Mouse (Mus musculus): ENCODE measurements at regions not wholly inside any gene's neighbourhood (a gene's known extent, or its start where the extent isn't known, plus 50 kb on each side); places are given as distances from the start of the nearest gene placed in this dataset.

- no peak for ATAC-seq (replicated peaks; ENCODE audit: insufficient number of reproducible peaks, low FRiP score, low TSS enrichment, poor library complexity, severe bottlenecking)
These were observed 230.5 kb upstream of the Rgma start for GRCm38 (mm10) chr7:73144846-73145245.

DNA sequence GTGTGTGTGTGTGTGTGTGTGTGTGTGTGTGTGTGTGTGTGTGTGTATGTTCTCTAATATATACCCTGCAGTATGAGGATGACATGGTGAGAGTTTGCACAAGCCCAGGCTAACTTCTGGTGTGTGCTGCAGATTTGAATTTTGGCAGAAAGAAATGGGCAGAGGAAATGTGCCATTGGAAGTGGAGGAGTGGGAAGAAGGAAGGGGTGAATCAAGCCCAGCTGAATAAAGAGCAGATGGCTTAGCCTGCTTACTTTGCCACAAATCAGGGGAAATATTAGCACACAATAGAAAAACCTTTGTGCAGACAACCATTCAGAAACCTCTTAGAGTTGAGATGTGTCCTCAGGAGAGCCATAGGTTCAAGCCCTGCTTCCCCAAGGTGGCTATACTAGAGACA is 228.1 kb upstream of the Rgma start:
- ATAC-seq (replicated peaks; ENCODE audit: insufficient number of reproducible peaks, low FRiP score, low TSS enrichment, poor library complexity, severe bottlenecking) = no peak

- ATAC-seq (replicated peaks; ENCODE audit: insufficient number of reproducible peaks, low FRiP score, low TSS enrichment, poor library complexity, severe bottlenecking) = no peak
These were observed 224.9 kb upstream of the Rgma start for GRCm38 (mm10) chr7:73150436-73150835.

DNA sequence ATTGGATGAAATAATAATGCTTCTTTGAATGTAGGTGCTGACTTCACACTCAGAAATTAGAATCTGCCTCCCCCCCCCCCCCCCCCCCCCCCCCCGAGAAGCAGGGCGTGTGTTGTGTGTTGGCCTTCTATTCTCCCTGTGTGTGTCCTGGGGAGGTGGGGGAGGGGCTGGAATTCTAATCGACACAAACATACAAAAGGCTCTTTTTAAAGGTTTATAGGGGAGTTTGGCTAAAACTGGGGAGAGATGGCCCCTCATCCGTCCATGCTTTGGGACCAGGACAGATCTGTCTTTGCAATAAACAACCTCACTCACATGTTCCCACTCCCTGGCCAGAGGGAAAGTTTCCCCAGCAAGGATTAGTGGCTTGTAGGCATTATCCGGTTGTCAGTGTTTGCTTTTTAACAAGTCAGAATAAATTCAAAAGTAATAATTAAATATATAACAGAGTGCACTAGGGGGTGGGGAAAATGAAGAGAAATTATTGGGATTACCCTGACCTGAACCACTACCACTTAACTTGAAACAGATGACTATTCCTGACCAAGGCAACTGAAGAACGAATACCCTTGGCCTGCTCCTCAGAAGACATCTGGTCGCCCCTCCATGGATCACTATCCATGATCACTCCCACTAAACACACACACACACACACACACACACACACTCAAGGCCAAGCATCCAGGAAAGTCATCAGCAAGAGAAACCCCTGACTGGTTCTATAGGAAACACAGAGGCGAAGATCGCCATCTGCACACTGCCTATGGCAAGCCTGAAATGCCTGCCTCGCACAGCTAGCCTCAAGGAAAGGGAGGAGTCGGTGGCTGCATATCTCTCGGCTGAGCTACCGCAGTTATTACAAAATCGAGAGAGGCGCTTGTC is 223.5 kb upstream of the Rgma start:
- ATAC-seq (replicated peaks; ENCODE audit: insufficient number of reproducible peaks, low FRiP score, low TSS enrichment, poor library complexity, severe bottlenecking) = no peak

- no peak for ATAC-seq (replicated peaks; ENCODE audit: insufficient number of reproducible peaks, low FRiP score, low TSS enrichment, poor library complexity, severe bottlenecking)
These were observed 221.6 kb upstream of the Rgma start for GRCm38 (mm10) chr7:73153668-73154067.

DNA sequence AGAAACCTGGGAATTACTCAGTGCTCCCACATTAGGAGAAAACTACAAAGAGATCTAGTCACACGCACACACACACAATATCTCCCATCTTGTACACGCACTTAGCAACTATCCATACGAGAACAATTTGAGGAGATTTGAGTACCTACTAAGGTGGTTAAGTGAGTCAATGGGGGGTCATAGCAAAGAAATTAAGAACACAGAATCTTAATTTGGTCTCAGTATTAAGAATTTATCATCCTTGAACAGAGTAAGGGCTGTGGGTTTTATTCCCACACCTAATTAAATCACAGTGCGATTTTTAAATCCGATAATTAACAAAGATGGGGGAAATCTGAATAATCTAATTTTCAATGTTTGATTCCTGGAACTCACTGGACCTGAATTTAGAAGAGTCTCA is 216.5 kb upstream of the Rgma start:
- no peak for ATAC-seq (replicated peaks; ENCODE audit: insufficient number of reproducible peaks, low FRiP score, low TSS enrichment, poor library complexity, severe bottlenecking)

DNA sequence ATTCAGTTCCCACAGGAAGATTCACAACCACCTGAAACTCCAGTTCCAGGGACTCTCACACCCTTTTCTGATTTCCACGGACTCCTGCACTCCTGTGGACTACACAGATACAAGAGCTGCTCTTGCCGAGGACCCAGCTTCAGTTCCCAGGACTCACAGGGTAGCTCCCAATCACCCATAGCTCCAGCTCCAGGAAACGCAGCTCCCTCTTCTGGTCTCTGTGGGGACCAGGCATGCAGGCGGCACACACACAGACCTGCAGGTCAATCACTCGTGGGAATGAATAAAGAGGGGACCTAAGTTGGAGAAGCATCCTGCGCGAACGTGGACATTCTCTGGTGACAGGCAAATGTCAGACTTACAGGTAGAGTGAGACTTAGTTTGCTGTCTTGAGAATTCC is 214.3 kb upstream of the Rgma start:
- no peak for ATAC-seq (replicated peaks; ENCODE audit: insufficient number of reproducible peaks, low FRiP score, low TSS enrichment, poor library complexity, severe bottlenecking)

DNA sequence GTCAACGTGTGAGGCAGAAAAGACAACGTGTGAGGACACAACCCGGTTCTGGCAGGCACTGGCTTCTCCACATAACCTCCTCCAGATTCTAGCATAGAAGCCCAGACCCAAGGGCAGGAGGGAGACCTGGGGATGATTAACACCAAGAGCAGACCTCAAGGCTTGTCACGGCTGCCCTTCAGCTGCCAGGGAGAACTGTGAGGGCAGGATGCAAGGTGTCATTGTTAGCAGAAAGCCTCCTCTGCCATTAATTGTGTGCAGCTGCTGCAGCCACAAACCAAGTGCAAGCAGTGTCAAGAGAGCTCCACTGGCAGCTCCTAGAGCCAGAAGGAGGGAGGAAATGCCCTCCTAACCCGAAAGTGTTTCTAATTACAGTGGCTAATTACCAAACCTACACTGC is 211.6 kb upstream of the Rgma start:
- no peak for ATAC-seq (replicated peaks; ENCODE audit: insufficient number of reproducible peaks, low FRiP score, low TSS enrichment, poor library complexity, severe bottlenecking)

GRCm38 (mm10) chr7:73165521-73165920 is 209.8 kb upstream of the Rgma start:
- ATAC-seq (replicated peaks; ENCODE audit: insufficient number of reproducible peaks, low FRiP score, low TSS enrichment, poor library complexity, severe bottlenecking) = no peak

DNA sequence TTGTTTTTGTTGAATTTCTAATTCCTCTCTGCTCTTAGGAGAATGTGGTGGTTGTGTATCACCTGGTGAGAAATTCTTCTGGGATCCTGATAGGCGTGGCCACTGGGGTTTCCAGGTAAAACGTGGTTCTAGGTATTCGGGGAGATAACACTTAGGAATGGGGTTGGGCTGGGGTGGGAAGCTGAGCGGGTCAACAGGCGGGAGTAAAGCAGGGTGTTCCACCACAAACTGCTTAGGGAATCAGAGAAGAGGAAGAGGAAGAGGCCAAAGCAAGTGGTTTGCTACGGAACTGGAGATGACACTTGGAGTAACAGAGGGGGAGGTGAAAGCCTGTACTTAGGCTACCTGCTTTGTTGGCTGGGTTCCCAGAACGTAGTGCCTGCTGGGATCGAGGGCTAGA is 205.9 kb upstream of the Rgma start:
- no peak for ATAC-seq (replicated peaks; ENCODE audit: insufficient number of reproducible peaks, low FRiP score, low TSS enrichment, poor library complexity, severe bottlenecking)

- ATAC-seq (replicated peaks; ENCODE audit: insufficient number of reproducible peaks, low FRiP score, low TSS enrichment, poor library complexity, severe bottlenecking) = no peak
These were observed 202.7 kb upstream of the Rgma start for GRCm38 (mm10) chr7:73172615-73173014.

GRCm38 (mm10) chr7:73183761-73184160 is 191.5 kb upstream of the Rgma start:
- no peak for ATAC-seq (replicated peaks; ENCODE audit: insufficient number of reproducible peaks, low FRiP score, low TSS enrichment, poor library complexity, severe bottlenecking)

DNA sequence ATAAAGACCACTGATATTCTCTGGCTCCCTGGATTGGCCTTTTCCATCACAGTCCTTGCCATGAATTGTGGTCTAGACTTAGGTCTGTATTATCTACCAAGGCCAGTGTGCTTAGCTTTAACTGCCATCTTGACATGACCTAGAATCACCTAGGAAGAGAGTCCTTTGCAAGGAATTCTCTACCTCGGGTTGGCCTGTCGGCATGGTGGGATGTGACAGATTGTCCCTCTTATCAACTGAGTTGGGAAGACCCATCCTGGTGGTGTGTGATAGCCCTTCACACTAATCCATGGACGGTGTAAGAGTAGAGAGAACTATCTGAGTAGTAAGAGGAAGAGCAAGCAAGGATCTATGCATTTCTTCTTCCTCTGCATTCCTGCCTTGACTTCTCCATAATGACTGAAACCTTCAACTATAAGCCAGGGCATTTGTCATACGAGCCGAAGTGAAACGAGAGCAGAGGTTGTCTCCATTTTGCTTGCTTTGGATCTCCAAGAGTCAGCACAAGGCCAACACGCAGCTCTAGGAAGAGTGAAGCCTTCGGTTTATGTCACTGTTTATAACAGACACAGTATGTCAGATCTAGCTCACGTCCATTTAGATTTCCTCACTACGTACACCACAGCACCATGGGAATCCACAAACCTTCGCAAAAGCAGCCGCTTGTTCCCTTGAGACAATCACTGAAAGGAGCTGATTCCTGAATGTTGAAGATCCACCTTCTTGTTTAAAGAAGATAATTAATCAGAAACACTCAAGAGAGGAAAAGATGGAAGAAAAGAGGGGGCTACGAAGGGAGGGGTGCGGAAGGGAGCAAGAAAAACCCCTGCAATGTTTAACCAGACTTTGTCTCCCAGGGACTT is 190.9 kb upstream of the Rgma start:
- ATAC-seq (replicated peaks; ENCODE audit: insufficient number of reproducible peaks, low FRiP score, low TSS enrichment, poor library complexity, severe bottlenecking) = no peak

DNA sequence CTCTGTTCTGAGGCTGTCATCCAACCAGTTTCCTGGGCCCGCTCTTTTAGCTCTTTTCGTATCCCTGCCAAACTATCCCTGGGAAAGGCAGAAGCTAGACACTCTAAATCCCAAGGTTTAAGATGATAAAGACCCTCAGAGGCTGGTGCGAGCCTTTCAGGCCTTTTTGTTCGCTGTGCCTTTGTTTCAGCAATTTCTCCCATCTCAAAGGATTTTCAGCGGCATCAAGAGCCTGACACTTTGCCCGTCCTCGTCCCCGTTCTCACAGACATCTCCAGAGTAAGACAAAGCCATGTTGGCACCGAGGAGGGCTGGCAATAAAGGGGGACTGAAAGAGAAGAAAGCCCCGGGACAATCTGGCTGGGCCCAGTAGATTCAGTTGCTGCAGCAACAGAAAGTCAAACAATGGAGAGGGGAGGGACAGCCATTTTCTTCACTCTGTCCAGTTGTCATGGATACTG is 190.2 kb upstream of the Rgma start:
- ATAC-seq (replicated peaks; ENCODE audit: insufficient number of reproducible peaks, low FRiP score, low TSS enrichment, poor library complexity, severe bottlenecking) = no peak

GRCm38 (mm10) chr7:73185591-73185990 is 189.7 kb upstream of the Rgma start:
- ATAC-seq (replicated peaks; ENCODE audit: insufficient number of reproducible peaks, low FRiP score, low TSS enrichment, poor library complexity, severe bottlenecking) = no peak

DNA sequence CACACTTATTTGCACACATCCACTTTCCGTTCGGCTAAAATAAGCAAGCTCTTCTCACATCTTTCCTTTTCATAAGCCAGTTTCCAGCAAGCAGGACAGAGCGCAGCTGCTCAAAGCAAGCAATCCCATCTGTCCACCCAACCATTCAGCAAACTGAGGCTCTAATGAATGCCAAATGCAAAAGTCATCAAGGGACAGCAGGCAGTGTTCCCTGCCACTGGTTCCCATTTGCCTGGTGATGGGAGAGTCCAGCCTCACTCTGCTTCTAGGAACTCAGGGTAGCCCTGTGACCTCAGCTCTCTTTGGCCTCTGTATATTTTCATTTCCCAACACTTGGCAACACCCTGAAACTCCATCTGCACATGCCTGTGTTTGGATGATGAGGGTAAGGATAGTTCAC is 188.8 kb upstream of the Rgma start:
- no peak for ATAC-seq (replicated peaks; ENCODE audit: insufficient number of reproducible peaks, low FRiP score, low TSS enrichment, poor library complexity, severe bottlenecking)

GRCm38 (mm10) chr7:73191388-73192278 is 183.7 kb upstream of the Rgma start:
- no peak for ATAC-seq (replicated peaks; ENCODE audit: insufficient number of reproducible peaks, low FRiP score, low TSS enrichment, poor library complexity, severe bottlenecking)

DNA sequence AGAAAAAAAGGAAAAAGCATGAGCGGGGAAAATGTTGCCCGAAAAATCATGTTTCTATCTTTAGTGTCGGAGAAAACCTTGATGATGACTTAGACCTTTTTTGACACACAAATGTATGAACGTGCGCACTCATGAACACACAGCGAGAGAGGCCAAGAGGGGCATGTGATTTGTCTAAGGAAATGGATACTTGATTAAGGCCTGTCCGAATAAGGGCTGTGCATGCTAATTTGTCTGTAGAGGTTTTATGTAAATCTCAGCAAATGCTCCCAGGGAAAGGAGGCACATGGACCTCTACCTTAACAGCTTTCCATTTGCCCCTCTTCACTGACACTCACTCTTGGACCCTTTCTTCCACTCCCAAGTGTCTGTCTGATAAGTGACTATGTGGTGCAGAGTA is 182.5 kb upstream of the Rgma start:
- ATAC-seq (replicated peaks; ENCODE audit: insufficient number of reproducible peaks, low FRiP score, low TSS enrichment, poor library complexity, severe bottlenecking) = no peak

DNA sequence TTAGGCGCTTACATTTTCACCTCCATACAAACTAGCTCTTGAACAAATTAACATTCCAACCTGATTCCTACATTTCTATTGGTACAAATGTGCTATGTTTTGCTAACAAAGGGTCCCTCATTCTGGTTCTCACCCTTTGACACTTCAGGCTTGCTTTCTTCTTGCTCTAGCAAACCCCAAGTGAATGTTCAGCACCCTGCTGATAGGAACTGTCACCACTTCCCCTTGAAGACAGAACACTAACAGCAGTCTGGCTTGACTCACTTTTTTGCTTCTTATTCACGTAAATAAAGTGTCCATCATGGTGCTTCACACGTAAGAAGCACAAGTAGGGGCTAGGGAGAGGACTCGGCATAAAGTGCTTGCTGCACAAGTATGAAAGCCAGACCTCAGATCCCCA is 180.0 kb upstream of the Rgma start:
- no peak for ATAC-seq (replicated peaks; ENCODE audit: insufficient number of reproducible peaks, low FRiP score, low TSS enrichment, poor library complexity, severe bottlenecking)
